Mouse (Mus musculus): ENCODE measurements around the gene Prune1.

Prune1 gene

DNA sequence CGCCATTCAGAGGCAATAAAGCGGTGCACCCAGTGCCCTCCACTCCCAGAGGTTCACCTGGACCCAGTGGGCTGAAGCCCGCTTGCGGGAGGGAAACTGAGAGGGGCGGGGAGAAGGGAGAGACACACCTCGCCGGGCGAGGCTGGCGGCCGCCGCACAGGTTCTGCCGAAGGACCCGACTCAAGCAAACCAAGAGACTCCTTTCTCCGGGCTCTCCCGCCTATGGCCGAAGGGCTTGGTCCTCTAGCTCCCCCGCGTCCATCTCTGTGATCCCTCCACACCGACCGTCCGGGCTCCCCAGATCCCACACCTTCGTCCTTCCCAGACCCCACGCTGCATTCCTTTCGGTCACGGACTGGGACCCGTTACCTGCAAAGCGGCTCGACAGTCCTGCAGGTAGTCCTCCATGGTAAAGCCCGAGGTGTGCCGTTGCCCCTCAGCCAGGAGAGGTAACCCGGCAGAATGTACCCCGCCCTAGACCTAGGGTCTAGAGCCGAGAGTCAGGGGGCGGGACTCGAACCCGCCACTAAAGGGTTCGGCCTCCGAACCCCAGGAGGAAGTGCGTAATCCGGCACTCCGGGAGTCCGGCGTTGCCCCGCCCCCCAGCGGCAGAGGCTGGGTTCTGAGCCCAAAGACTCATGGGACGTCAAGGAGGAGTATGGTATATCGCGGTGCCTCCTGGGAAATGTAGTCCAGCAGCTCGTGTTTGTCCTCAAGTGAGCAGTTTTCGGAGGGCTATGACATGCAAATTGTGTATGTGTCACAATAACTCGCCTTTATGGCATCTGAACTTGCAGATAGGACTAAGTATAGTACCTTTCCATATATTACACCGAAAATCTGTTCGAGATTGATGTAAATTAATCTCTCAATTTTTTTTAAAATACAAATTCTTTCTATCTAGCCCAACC lies at the start of gene Prune1, which contains the start of gene Mindy1:
Gene Prune1, minus strand, starts transcription at position 861 of the 911 bp plus-strand sequence.
Gene Mindy1, plus strand, starts transcription at position 130 of the 911 bp plus-strand sequence.
- H3K4me1 ChIP-seq (replicated peaks; ENCODE audit: low read depth, low read length) = peaks cover 77% of the 10 kb centered on the region
- H3K27me3 ChIP-seq (ENCODE audit: insufficient read depth, low read length) = no peaks in the 10 kb centered on the region
- H3K4me3 ChIP-seq (replicated peaks; ENCODE audit: low read length) = peak within 1 kb of the TSS; percentile 95
- no peaks in the 10 kb centered on the region for H3K9me3 ChIP-seq (ENCODE audit: low read length)
- peaks cover 18% of the 10 kb centered on the region for H3K36me3 ChIP-seq (ENCODE audit: insufficient read depth, low read length)
- TF ChIP-seq POU5F1 (IDR thresholded peaks at IDR 0.05; ENCODE audit: borderline replicate concordance, low read length) (no peak), CTCF (conservative IDR thresholded peaks at IDR 0.05; ENCODE audit: low read length) (no peak), NANOG (IDR thresholded peaks at IDR 0.05; ENCODE audit: borderline replicate concordance, low read length) (no peak)

- Histone ChIP-seq H3K36me3 (ENCODE audit: insufficient read depth, low read length) (peaks cover 99% of the 10 kb centered on the region), H3K9me3 (ENCODE audit: low read length) (no peaks in the 10 kb centered on the region), H3K4me3 (replicated peaks; ENCODE audit: low read length) (no peak overlapping the region), H3K27me3 (ENCODE audit: insufficient read depth, low read length) (no peaks in the 10 kb centered on the region), H3K4me1 (replicated peaks; ENCODE audit: low read depth, low read length) (peaks cover 2% of the 10 kb centered on the region; the same call in 1 of the 2 replicates)
- TF ChIP-seq CTCF (conservative IDR thresholded peaks at IDR 0.05; ENCODE audit: low read length) (no peak), NANOG (IDR thresholded peaks at IDR 0.05; ENCODE audit: borderline replicate concordance, low read length) (no peak), POU5F1 (IDR thresholded peaks at IDR 0.05; ENCODE audit: borderline replicate concordance, low read length) (no peak)
Observed at GRCm38 (mm10) chr3:95331528-95331927, 49.7 kb upstream of the Prune1 start.

- Histone ChIP-seq H3K36me3 (ENCODE audit: insufficient read depth, low read length) (peaks cover 99% of the 10 kb centered on the region), H3K4me1 (replicated peaks; ENCODE audit: low read depth, low read length) (no peaks in the 10 kb centered on the region), H3K27me3 (ENCODE audit: insufficient read depth, low read length) (no peaks in the 10 kb centered on the region), H3K9me3 (ENCODE audit: low read length) (no peaks in the 10 kb centered on the region), H3K4me3 (replicated peaks; ENCODE audit: low read length) (no peak overlapping the region)
- no peak for TF ChIP-seq POU5F1 (IDR thresholded peaks at IDR 0.05; ENCODE audit: borderline replicate concordance, low read length)
- no peak for TF ChIP-seq CTCF (conservative IDR thresholded peaks at IDR 0.05; ENCODE audit: low read length)
- no peak for TF ChIP-seq NANOG (IDR thresholded peaks at IDR 0.05; ENCODE audit: borderline replicate concordance, low read length)
Observed at GRCm38 (mm10) chr3:95328803-95329404, 47.0 kb upstream of the Prune1 start.

DNA sequence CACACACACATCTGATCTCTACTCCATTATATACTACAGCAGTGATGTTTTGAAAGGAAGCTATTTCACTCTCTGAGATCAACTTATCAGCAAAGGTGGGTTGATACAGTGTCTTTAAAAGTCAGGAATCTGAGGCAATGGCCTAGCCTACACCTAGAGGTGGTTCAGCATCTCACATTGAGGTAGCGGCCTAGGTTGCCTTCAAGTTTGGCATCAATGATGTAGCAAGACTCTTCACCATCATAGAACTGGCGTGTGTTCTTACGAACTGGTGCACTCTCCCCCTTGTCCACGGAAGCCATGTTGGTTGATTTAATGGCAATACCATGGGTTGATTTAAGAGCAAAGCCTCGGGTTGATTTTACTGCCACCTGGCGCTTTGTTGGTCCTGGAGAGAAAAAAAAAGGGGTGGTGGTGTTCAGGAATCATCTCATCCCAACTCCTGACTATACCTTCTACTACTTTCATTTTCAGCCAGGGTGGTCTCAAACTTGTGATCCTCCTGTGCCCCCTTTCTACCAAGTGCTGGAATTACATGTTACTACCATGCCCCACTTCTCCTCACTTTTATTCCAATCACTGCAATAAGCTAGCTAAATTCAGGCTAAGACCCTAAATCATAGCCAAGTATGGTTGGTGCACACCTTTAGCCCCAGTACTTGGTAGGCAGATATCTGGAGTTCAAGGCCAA lies 42.7 kb upstream of the Prune1 start:
- no peaks in the 10 kb centered on the region for H3K9me3 ChIP-seq (ENCODE audit: low read length)
- peaks cover 100% of the 10 kb centered on the region for H3K36me3 ChIP-seq (ENCODE audit: insufficient read depth, low read length)
- TF ChIP-seq CTCF (conservative IDR thresholded peaks at IDR 0.05; ENCODE audit: low read length) (peak; percentile 32), NANOG (IDR thresholded peaks at IDR 0.05; ENCODE audit: borderline replicate concordance, low read length) (no peak), POU5F1 (IDR thresholded peaks at IDR 0.05; ENCODE audit: borderline replicate concordance, low read length) (no peak)
- H3K27me3 ChIP-seq (ENCODE audit: insufficient read depth, low read length) = no peaks in the 10 kb centered on the region
- no peak overlapping the region for H3K4me3 ChIP-seq (replicated peaks; ENCODE audit: low read length)
- peaks cover 33% of the 10 kb centered on the region for H3K4me1 ChIP-seq (replicated peaks; ENCODE audit: low read depth, low read length)

DNA sequence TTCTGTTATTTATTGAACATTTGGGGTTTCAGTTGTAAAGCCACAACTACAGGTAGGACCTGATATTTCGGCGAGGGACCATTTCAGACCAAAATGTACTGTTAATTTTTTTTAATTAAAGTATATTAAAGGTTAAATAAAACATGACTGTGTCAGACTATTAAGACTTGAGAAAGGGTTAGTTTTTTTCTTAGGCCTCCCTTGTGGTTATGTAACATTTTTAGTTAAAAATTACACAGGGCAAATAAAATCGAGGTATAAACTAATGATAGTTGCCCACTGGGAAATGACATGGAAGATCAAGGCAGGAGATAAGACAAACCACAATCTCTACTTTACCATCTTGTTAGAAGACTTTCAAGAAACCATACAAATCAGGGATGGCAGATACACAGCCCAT lies 41.6 kb upstream of the Prune1 start:
- Histone ChIP-seq H3K27me3 (ENCODE audit: insufficient read depth, low read length) (no peaks in the 10 kb centered on the region), H3K4me1 (replicated peaks; ENCODE audit: low read depth, low read length) (peaks cover 45% of the 10 kb centered on the region), H3K4me3 (replicated peaks; ENCODE audit: low read length) (no peak overlapping the region), H3K9me3 (ENCODE audit: low read length) (no peaks in the 10 kb centered on the region), H3K36me3 (ENCODE audit: insufficient read depth, low read length) (peaks cover 96% of the 10 kb centered on the region)
- TF ChIP-seq CTCF (conservative IDR thresholded peaks at IDR 0.05; ENCODE audit: low read length) (no peak), POU5F1 (IDR thresholded peaks at IDR 0.05; ENCODE audit: borderline replicate concordance, low read length) (no peak)

DNA sequence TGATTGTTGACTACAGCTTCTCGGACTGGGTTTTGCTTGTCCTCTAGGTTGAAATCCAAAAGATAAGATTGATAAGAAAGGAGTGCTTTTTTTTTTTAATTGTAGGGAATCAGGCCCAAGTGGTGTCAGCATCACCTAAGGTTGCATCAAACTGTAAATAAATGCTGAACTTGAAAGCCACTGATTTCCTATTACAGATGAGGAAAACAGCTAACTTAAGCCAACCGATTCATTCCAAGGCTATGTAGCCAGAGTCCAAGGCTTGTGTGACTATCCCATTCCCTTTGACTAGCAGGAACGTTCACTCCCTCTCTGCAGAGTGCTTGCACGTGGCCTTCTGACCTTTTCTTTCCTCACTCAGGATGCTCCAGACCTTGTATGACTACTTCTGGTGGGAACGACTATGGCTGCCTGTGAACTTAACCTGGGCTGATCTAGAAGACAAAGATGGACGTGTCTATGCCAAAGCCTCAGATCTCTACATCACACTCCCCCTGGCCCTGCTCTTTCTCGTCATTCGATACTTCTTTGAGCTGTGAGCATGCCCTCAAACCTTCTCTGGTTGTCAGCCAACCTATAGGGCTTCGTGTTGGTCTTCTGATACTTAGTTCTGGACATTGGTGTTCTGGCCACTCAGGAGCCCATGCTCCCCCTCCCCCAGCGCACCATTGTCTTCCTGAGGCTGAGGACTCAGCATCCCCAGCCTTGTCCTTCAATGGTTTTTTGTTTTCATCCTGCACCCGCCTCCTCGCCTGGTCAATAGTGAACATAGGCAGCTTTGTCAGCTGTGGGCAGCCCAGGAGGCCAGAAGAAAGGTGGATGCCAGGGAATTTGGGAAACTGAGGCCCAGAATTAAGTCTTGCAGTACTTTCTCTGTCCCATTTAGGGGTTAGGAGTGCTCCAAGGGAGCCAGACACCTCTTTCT lies 38.1 kb upstream of the Prune1 start:
- Histone ChIP-seq H3K36me3 (ENCODE audit: insufficient read depth, low read length) (peaks cover 62% of the 10 kb centered on the region), H3K27me3 (ENCODE audit: insufficient read depth, low read length) (no peaks in the 10 kb centered on the region), H3K4me1 (replicated peaks; ENCODE audit: low read depth, low read length) (peaks cover 72% of the 10 kb centered on the region), H3K4me3 (replicated peaks; ENCODE audit: low read length) (no peak overlapping the region), H3K9me3 (ENCODE audit: low read length) (no peaks in the 10 kb centered on the region)
- TF ChIP-seq POU5F1 (IDR thresholded peaks at IDR 0.05; ENCODE audit: borderline replicate concordance, low read length) (no peak), CTCF (conservative IDR thresholded peaks at IDR 0.05; ENCODE audit: low read length) (no peak), NANOG (IDR thresholded peaks at IDR 0.05; ENCODE audit: borderline replicate concordance, low read length) (no peak)

DNA sequence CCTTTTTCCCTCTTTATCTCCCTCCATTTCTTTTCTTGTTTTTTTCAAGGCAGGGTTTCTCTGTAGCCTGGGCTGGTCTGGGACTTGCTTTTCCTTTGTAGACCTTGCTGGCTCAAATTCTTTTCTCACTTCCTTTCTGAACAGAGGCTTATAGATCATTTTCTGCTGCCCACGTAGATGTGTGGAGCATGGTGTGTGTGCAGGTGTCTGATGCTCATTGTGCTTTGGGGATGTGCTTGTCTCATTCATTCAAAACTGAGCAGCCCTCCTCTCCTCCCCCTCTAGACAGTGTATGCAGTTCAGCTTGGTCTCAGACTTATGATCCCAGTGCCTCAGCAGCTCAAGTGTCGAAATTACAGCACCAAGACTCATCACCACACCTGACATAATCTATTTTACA lies 37.2 kb upstream of the Prune1 start:
- H3K4me1 ChIP-seq (replicated peaks; ENCODE audit: low read depth, low read length) = peaks cover 77% of the 10 kb centered on the region
- TF ChIP-seq CTCF (conservative IDR thresholded peaks at IDR 0.05; ENCODE audit: low read length) (no peak), NANOG (IDR thresholded peaks at IDR 0.05; ENCODE audit: borderline replicate concordance, low read length) (no peak), POU5F1 (IDR thresholded peaks at IDR 0.05; ENCODE audit: borderline replicate concordance, low read length) (no peak)
- peaks cover 53% of the 10 kb centered on the region for H3K36me3 ChIP-seq (ENCODE audit: insufficient read depth, low read length)
- no peaks in the 10 kb centered on the region for H3K9me3 ChIP-seq (ENCODE audit: low read length)
- H3K27me3 ChIP-seq (ENCODE audit: insufficient read depth, low read length) = no peaks in the 10 kb centered on the region
- H3K4me3 ChIP-seq (replicated peaks; ENCODE audit: low read length) = no peak overlapping the region

Measured in E14TG2a.4 (cell line).